Mouse (Mus musculus) inflammation-experienced regulatory T-cells (primary cell): ENCODE measurements around the gene Thap11. TPM values are rescaled to one million over a fixed set of nuclear protein-coding genes. Genes with fewer than 3 reads are reported as not detected.

ENCODE experiments used
- polyA plus RNA-seq, 2 experiments: library from polyadenylated mRNA; unstranded; fragments of 100-300 nt; shearing (Covaris generic); gene quantifications; one replicate each; pipeline ENCODE4 v1.2.1; 2017

Gene Thap11
- polyA plus RNA-seq = 10 to 100 TPM; 30.3 to 37.3 TPM

GRCm38 (mm10) chr8:105854715-105855216 lies at the start of gene Thap11:
Thap11 (plus strand) TSS chr8:105855132.

GRCm38 (mm10) chr8:105826861-105827848 lies 27.8 kb upstream of the Thap11 start, which contains the start of the genes Ranbp10 and Tsnaxip1:
Ranbp10 (minus strand) TSS chr8:105827350.
Tsnaxip1 (plus strand) TSS chr8:105827731.

GRCm38 (mm10) chr8:105853178-105853577 lies 1.8 kb upstream of the Thap11 start, which contains the start of gene Cenpt:
Cenpt (minus strand) TSS chr8:105853278.

DNA sequence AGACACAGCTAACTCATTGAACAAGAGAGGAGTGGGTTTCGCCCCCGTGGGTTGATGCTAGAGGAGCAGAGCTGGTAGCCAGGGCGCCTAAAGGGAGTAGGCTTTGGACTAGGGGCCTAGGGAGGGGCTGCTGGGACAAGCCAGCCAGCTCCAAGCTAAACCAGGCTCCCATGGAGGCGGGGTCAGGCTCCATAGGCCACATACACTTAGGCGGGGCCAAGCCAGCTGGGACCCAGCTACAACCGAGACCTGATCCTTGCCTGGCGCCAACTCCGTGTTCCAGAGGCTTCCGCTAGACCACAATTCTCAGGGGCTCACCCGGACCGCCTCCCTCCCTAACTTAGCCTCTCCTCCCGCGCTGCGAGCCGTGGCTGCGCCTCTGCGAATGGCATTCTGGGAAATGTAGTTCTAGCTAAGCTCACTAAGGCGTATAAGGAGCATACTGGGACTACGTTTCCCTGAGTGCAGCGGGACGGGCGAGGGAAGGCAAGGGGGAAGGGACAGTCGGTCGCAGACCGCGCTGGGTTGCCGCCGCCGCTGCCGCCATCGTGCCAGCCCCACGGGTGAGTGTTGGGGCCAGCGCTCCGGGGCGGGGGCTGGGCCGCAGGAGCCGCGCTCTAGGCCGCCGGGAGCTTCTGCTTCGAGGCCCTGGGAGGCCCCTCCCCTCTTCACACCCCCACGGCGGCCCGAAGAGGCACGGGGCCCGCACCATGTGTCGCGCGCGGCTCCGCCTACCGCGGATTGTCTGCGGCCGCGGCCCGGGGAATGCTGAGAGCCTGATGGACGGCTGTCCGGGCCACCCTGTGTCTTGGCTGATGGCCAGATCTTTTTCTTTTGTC lies 5.4 kb downstream of the Thap11 start, which contains the start of gene Nutf2:
Gene Nutf2, plus strand, starts transcription at position 438 of the 839 bp plus-strand sequence.

DNA sequence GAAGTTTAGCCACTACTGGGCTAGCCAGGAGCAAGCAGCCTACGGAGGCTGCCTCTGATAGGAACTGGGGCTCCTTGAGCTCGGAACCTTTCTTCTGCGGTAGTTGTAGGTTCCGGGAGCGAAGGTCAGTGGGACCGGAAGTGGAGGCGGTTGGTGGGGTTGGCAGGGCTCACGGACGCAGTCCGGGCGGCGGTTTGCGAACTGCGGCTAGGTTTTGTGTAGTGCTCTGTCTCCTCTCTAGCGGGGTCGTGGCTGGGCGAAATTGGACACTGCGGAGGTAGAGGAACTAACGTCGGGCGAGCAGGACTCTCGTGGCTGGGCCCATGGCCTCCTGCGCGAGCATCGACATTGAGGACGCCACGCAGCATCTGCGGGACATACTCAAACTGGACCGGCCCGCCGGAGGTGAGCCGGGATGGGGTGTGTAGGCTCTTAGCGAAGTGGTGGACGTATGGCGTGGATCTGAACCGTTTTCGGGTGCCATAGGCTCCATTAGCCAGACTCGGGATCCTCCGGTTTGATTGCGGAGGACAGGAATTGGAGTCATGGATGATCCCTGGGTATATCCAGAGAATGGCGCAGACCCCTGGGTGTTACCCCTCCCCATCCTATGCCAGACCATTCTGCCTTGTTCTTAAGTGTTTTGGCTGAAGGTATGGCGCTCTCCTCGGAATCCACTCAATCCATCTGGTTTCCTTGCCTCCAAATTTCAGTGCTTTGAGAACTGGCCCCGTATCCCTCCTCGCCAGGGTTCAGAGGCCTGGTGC lies 26.0 kb downstream of the Thap11 start, which contains the start of gene Edc4:
Gene Edc4, plus strand, starts transcription at position 128 of the 767 bp plus-strand sequence.

GRCm38 (mm10) chr8:105893339-105893738 lies 38.4 kb downstream of the Thap11 start, which contains the start of gene Nrn1l:
Nrn1l (plus strand) TSS chr8:105893567.

DNA sequence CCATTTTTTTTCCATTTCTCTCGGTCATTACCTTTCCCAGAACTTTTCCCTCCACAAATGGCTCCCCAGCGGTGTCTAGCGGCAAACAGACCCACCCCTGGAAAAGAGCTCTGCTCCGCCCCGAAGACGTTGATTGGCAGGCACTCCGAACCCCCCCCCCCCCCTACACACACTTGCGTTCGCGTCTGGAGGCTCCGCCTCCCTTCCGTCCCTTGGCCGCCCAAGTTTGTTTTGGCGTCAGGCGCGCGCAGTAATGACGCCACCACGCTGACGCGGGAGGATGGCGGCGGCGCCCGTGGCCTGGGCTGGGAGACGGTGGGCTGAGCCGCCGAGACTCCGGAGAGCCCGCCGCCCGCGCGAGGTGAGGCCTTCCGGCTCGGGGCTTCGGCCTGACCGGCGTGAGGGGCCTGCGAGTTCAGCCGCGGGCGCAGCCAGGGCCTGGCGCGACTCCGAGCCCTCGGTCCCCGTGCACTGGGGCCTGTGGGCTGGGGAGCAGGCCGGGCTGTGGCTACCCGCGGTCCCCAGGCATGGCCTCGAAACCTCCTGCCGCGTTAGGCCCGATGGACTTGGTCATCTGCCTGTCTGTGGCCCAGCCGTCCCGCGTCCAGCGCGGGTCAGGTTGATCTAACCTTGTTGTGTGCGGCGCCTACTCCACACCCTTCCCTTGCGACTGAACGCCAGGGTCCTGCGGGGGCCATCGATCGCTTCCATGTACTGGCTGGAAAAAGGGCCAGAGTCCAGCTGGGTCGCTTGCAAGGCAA lies 45.4 kb downstream of the Thap11 start, which contains the start of gene Pskh1:
Gene Pskh1, plus strand, starts transcription at position 262 of the 761 bp plus-strand sequence.

Other genes starting within 250 kb of the Thap11 start
- gene Ripor1, start 249.9 kb upstream of the Thap11 start, polyA plus RNA-seq = 10 to 100 TPM; 16.6 to 18.0 TPM
- 100 to 1,000 TPM; 182 to 192 TPM for gene Ctcf, start 218.6 kb upstream of the Thap11 start, polyA plus RNA-seq
- 1 to 10 TPM in 1 of 2 experiments, under 1 TPM in 1; 0.44 to 1.4 TPM for gene Agrp, start 217.7 kb upstream of the Thap11 start, polyA plus RNA-seq
- gene Carmil2, start 168.9 kb upstream of the Thap11 start, polyA plus RNA-seq = 100 to 1,000 TPM; 122 to 131 TPM
- 10 to 100 TPM; 70.3 to 83.0 TPM for gene Acd, start 154.0 kb upstream of the Thap11 start, polyA plus RNA-seq
- gene Pard6a, start 154.0 kb upstream of the Thap11 start, polyA plus RNA-seq = 10 to 100 TPM in 1 of 2 experiments, 1 to 10 TPM in 1; 7.6 to 16.7 TPM
- under 1 TPM in 1 of 2 experiments, not detected in 1; 0.23 TPM for gene 4933405L10Rik, start 147.5 kb upstream of the Thap11 start, polyA plus RNA-seq
- gene Enkd1, start 146.9 kb upstream of the Thap11 start, polyA plus RNA-seq = 1 to 10 TPM; 3.6 to 4.3 TPM
- gene Gfod2, start 96.5 kb upstream of the Thap11 start, polyA plus RNA-seq = 1 to 10 TPM; 6.5 to 7.5 TPM
- 10 to 100 TPM; 19.4 to 27.8 TPM for gene Ranbp10, start 27.8 kb upstream of the Thap11 start, polyA plus RNA-seq
- gene Tsnaxip1, start 27.4 kb upstream of the Thap11 start, polyA plus RNA-seq = 1 to 10 TPM; 1.1 to 1.7 TPM
- gene Cenpt, start 1.9 kb upstream of the Thap11 start, polyA plus RNA-seq = 10 to 100 TPM; 15.3 to 15.7 TPM
- 10 to 100 TPM in 1 of 2 experiments, 1 to 10 TPM in 1; 9.7 to 15.3 TPM for gene Nutf2, start 5.4 kb downstream of the Thap11 start, polyA plus RNA-seq
- 10 to 100 TPM; 74.6 to 95.9 TPM for gene Edc4, start 25.7 kb downstream of the Thap11 start, polyA plus RNA-seq
- under 1 TPM; 0.86 to 0.94 TPM for gene Nrn1l, start 38.4 kb downstream of the Thap11 start, polyA plus RNA-seq
- 10 to 100 TPM; 22.7 to 25.5 TPM for gene Pskh1, start 45.3 kb downstream of the Thap11 start, polyA plus RNA-seq
- gene Ctrl, start 78.7 kb downstream of the Thap11 start, polyA plus RNA-seq = 1 to 10 TPM; 1.9 to 3.6 TPM
- gene Psmb10, start 83.3 kb downstream of the Thap11 start, polyA plus RNA-seq = 100 to 1,000 TPM; 357 to 426 TPM
- under 1 TPM; 0.42 to 0.51 TPM for gene Lcat, start 88.2 kb downstream of the Thap11 start, polyA plus RNA-seq
- 10 to 100 TPM; 12.3 to 15.7 TPM for gene Slc12a4, start 111.0 kb downstream of the Thap11 start, polyA plus RNA-seq
- not detected for gene Dpep3, start 124.3 kb downstream of the Thap11 start, polyA plus RNA-seq
- 10 to 100 TPM; 24.2 to 34.3 TPM for gene Dus2, start 136.2 kb downstream of the Thap11 start, polyA plus RNA-seq
- 1 to 10 TPM in 1 of 2 experiments, not detected in 1; 1.2 TPM for gene Dpep2nb, start 150.8 kb downstream of the Thap11 start, polyA plus RNA-seq
- gene Ddx28, start 156.8 kb downstream of the Thap11 start, polyA plus RNA-seq = 10 to 100 TPM; 16.5 to 20.6 TPM
- gene Nfatc3, start 203.7 kb downstream of the Thap11 start, polyA plus RNA-seq = 100 to 1,000 TPM; 125 to 142 TPM